Mouse (Mus musculus): ENCODE measurements around the gene Slit3. TPM values are rescaled to one million over a fixed set of nuclear protein-coding genes. Genes with fewer than 3 reads are reported as not detected.

The Slit3 gene
- polyA plus RNA-seq, 1 experiment, result 0.04 TPM

DNA sequence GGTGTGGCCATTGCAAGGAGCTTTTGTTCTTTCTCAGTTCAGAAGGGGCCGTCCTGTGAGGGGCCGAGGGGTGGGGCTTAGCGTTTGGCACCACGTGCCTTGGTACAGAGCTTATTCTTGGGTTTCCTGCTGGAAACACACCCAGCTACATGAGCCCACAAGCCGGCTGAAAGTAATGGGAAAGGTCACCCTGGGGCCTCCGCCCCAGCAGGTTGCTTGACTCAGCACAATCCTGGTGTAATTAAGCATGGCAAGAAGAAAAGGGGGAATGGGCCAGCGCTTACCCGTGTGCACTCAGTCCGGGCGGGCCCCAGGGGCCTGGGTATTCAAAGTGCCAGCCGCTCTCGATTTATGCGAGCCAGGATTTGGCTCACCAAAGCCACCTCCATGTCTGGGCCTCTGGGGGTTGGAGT, 30.5 kb downstream of the Slit3 start:
- no peaks in the 10 kb centered on the region for H3K27me3 ChIP-seq (replicated peaks)
- H3K9me3 ChIP-seq, result no peaks in the 10 kb centered on the region
- no peaks in the 10 kb centered on the region for H3K36me3 ChIP-seq (replicated peaks; ENCODE audit: low read length)
- TF ChIP-seq FLI1 (IDR thresholded peaks at IDR 0.05; ENCODE audit: low read length) (no peak), GATA1 (IDR thresholded peaks at IDR 0.05; ENCODE audit: borderline replicate concordance, low read length) (no peak)
- H3K4me3 ChIP-seq (replicated peaks), result no peak overlapping the region
- H3K4me1 ChIP-seq, result no peaks in the 10 kb centered on the region

GRCm38 (mm10) chr11:35152875-35153274, 31.9 kb downstream of the Slit3 start:
- H3K27me3 ChIP-seq (replicated peaks), result no peaks in the 10 kb centered on the region
- TF ChIP-seq FLI1 (IDR thresholded peaks at IDR 0.05; ENCODE audit: low read length) (no peak), GATA1 (IDR thresholded peaks at IDR 0.05; ENCODE audit: borderline replicate concordance, low read length) (no peak)
- H3K9me3 ChIP-seq, result no peaks in the 10 kb centered on the region
- H3K36me3 ChIP-seq (replicated peaks; ENCODE audit: low read length), result no peaks in the 10 kb centered on the region
- H3K4me3 ChIP-seq (replicated peaks), result no peak overlapping the region
- no peaks in the 10 kb centered on the region for H3K4me1 ChIP-seq

DNA sequence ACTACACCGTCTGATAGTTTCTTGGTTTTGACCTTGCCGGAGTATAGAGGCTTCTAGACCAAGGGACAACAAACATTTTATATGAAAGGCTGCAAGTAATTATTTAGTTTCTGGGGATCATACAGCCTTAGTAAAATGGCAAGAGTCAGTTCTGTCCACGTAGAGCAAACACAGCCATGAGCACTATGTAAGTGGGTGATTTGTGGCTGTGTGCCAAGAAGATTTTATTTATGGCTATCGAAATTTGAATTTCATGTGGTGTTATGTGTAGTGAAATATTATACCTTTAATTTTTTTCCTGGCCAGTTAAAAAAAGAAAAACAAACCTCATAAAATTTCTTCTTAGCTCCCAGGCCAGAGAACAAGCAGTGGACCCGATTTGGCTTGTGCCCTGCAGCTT, 33.4 kb downstream of the Slit3 start:
- Histone ChIP-seq H3K4me3 (replicated peaks) (no peak overlapping the region), H3K4me1 (no peaks in the 10 kb centered on the region), H3K36me3 (replicated peaks; ENCODE audit: low read length) (no peaks in the 10 kb centered on the region), H3K9me3 (no peaks in the 10 kb centered on the region), H3K27me3 (replicated peaks) (no peaks in the 10 kb centered on the region)
- TF ChIP-seq GATA1 (IDR thresholded peaks at IDR 0.05; ENCODE audit: borderline replicate concordance, low read length) (no peak), FLI1 (IDR thresholded peaks at IDR 0.05; ENCODE audit: low read length) (no peak)

GRCm38 (mm10) chr11:35155281-35155680, 34.3 kb downstream of the Slit3 start:
- Histone ChIP-seq H3K27me3 (replicated peaks) (no peaks in the 10 kb centered on the region), H3K4me3 (replicated peaks) (no peak overlapping the region), H3K4me1 (no peaks in the 10 kb centered on the region), H3K36me3 (replicated peaks; ENCODE audit: low read length) (no peaks in the 10 kb centered on the region), H3K9me3 (no peaks in the 10 kb centered on the region)
- TF ChIP-seq FLI1 (IDR thresholded peaks at IDR 0.05; ENCODE audit: low read length) (no peak), GATA1 (IDR thresholded peaks at IDR 0.05; ENCODE audit: borderline replicate concordance, low read length) (no peak)

DNA sequence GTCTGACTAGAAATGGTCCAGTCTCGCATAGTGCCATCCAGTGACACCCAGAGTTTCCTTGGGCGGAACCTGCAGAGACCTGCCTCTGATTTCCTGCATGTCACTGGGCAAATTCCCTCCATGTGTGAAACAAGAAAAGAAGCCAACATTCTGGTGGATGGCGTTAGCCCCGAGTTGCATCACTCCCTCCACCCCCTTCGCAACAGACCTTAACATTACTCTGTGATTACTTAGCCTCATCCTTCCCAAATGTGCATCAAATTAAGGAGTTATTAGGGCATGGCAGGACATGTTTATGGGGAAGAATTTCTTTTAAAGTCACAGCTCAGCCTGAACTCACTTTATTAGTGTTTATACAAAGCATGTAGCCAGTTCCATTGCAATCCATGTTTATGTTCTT, 35.7 kb downstream of the Slit3 start:
- Histone ChIP-seq H3K27me3 (replicated peaks) (no peaks in the 10 kb centered on the region), H3K4me1 (no peaks in the 10 kb centered on the region), H3K36me3 (replicated peaks; ENCODE audit: low read length) (no peaks in the 10 kb centered on the region), H3K4me3 (replicated peaks) (no peak overlapping the region), H3K9me3 (no peaks in the 10 kb centered on the region)
- TF ChIP-seq FLI1 (IDR thresholded peaks at IDR 0.05; ENCODE audit: low read length) (no peak), GATA1 (IDR thresholded peaks at IDR 0.05; ENCODE audit: borderline replicate concordance, low read length) (no peak)

DNA sequence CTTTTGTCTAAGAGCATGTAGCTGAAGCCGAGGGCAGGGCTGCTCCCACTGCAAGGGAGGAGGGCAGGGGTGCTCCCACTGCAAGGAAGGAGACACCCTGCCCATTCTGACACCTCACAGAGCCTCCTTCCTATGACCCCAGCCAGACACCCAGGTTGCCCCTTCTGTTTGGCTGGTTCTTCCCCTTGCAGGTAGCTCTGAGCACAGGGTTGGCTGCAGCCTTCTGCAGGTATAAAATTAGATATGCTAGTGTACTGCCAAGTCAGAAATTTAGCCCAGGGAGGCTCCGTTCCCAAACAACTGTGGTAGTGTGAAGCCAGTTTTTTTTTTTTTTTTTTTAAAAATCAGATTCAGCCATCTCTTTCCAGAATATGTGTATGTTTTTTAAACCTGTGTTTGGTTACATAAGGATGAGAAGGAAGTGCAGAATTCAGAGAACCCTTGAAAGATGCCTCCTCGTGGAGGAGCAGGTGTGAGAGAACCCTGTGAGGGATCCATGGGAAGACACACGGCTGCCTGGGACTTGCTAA, 39.7 kb downstream of the Slit3 start:
- H3K27me3 ChIP-seq (replicated peaks), result no peaks in the 10 kb centered on the region
- H3K4me3 ChIP-seq (replicated peaks), result no peak overlapping the region
- H3K4me1 ChIP-seq, result no peaks in the 10 kb centered on the region
- no peaks in the 10 kb centered on the region for H3K9me3 ChIP-seq
- no peaks in the 10 kb centered on the region for H3K36me3 ChIP-seq (replicated peaks; ENCODE audit: low read length)
- no peak for TF ChIP-seq FLI1 (IDR thresholded peaks at IDR 0.05; ENCODE audit: low read length)
- no peak for TF ChIP-seq GATA1 (IDR thresholded peaks at IDR 0.05; ENCODE audit: borderline replicate concordance, low read length)

DNA sequence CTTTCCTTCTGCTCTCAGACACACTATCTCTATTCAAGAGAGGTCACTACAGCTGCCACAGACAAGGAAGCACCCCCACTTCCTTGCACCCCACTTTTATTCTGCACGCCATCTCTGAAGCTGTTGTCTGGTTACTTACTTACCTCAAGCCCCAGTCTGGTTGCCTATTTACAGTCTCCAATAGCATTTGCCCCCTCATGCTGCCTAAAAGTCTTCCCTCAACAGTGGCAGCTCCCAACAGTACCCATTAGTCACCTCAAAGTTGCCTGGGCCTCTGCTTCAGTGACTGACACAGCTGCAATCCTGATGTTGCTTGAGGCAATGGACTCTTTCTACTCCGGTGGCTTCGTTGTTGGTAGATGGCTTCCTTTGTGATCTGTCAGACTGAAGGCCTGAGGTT, 42.4 kb downstream of the Slit3 start:
- Histone ChIP-seq H3K9me3 (no peaks in the 10 kb centered on the region), H3K4me3 (replicated peaks) (no peak overlapping the region), H3K27me3 (replicated peaks) (no peaks in the 10 kb centered on the region), H3K36me3 (replicated peaks; ENCODE audit: low read length) (no peaks in the 10 kb centered on the region), H3K4me1 (no peaks in the 10 kb centered on the region)
- no peak for TF ChIP-seq GATA1 (IDR thresholded peaks at IDR 0.05; ENCODE audit: borderline replicate concordance, low read length)

GRCm38 (mm10) chr11:35167176-35167575, 46.2 kb downstream of the Slit3 start:
- no peak for TF ChIP-seq GATA1 (IDR thresholded peaks at IDR 0.05; ENCODE audit: borderline replicate concordance, low read length)
- no peak for TF ChIP-seq FLI1 (IDR thresholded peaks at IDR 0.05; ENCODE audit: low read length)
- H3K4me3 ChIP-seq (replicated peaks), result no peak overlapping the region
- no peaks in the 10 kb centered on the region for H3K9me3 ChIP-seq
- no peaks in the 10 kb centered on the region for H3K27me3 ChIP-seq (replicated peaks)
- H3K36me3 ChIP-seq (replicated peaks; ENCODE audit: low read length), result no peaks in the 10 kb centered on the region
- no peaks in the 10 kb centered on the region for H3K4me1 ChIP-seq

DNA sequence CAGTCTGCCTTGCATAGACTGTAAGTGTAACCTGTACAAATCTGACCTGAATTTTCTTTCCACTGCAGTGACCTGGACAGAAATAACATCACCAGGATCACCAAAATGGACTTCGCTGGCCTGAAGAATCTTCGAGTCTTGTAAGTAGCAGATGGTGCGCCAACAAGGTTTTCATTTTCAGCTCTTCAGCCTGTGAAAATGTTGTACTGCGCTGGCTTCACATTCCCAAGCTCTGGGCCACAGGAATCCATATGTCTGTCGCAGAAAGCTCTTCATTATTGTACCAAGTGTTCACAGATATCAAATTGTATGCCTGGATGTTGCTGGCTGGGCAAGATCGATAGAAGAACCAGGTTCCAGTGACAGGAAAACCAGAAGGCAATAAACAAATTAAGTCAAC, 50.5 kb downstream of the Slit3 start:
- no peaks in the 10 kb centered on the region for H3K4me1 ChIP-seq
- TF ChIP-seq FLI1 (IDR thresholded peaks at IDR 0.05; ENCODE audit: low read length) (no peak), GATA1 (IDR thresholded peaks at IDR 0.05; ENCODE audit: borderline replicate concordance, low read length) (no peak)
- H3K4me3 ChIP-seq (replicated peaks), result no peak overlapping the region
- no peaks in the 10 kb centered on the region for H3K27me3 ChIP-seq (replicated peaks)
- no peaks in the 10 kb centered on the region for H3K36me3 ChIP-seq (replicated peaks; ENCODE audit: low read length)
- H3K9me3 ChIP-seq, result no peaks in the 10 kb centered on the region

GRCm38 (mm10) chr11:35177564-35177963, 56.5 kb downstream of the Slit3 start:
- no peaks in the 10 kb centered on the region for H3K4me1 ChIP-seq
- TF ChIP-seq GATA1 (IDR thresholded peaks at IDR 0.05; ENCODE audit: borderline replicate concordance, low read length), result no peak
- TF ChIP-seq FLI1 (IDR thresholded peaks at IDR 0.05; ENCODE audit: low read length), result no peak
- no peak overlapping the region for H3K4me3 ChIP-seq (replicated peaks)
- no peaks in the 10 kb centered on the region for H3K36me3 ChIP-seq (replicated peaks; ENCODE audit: low read length)
- H3K9me3 ChIP-seq, result no peaks in the 10 kb centered on the region
- H3K27me3 ChIP-seq (replicated peaks), result no peaks in the 10 kb centered on the region
